Mouse (Mus musculus): Measurements from ENCODE around the gene Greb1.

GRCm38 (mm10) chr12:16690631-16691030 lies 110.1 kb downstream of the Greb1 start:
- TF ChIP-seq POLR2A (IDR thresholded peaks at IDR 0.05; ENCODE audit: borderline replicate concordance, control insufficient read depth, low read depth, low read length) (no peak), CTCF (IDR thresholded peaks at IDR 0.05; ENCODE audit: control insufficient read depth, insufficient read depth, low read length) (no peak)

Data from bone marrow, adult 2 months (tissue).